Mouse (Mus musculus): ENCODE results near the gene Mrpl33. TPM values are rescaled to one million over a fixed set of nuclear protein-coding genes. Genes with fewer than 3 reads are reported as not detected.

Mrpl33 gene
- polyA plus RNA-seq, 1 experiment from 2014 or later: 165 TPM

GRCm38 (mm10) chr5:31564976-31565375 is 31.8 kb upstream of the Mrpl33 start:
- Histone ChIP-seq H3K27me3 (ENCODE audit: insufficient read depth, low read length) (no peaks in the 10 kb centered on the region), H3K36me3 (replicated peaks; ENCODE audit: insufficient read depth, low read length) (peaks cover 2% of the 10 kb centered on the region), H3K27ac (ENCODE audit: low read depth) (no peak overlapping the region), H3K4me1 (ENCODE audit: insufficient read depth) (no peaks in the 10 kb centered on the region; the same call in 1 of the 2 replicates), H3K9me3 (ENCODE audit: low read length) (no peaks in the 10 kb centered on the region), H3K4me2 (ENCODE audit: low read depth, low read length) (no peak overlapping the region), H3K4me3 (ENCODE audit: low read depth, low read length) (no peak overlapping the region), H3K9ac (replicated peaks) (no peak overlapping the region)
- ATAC-seq: no peak
- DNase-seq: no peak
- 79% methylated on average over 4 of the region's 4 CpGs for WGBS (ENCODE audit: insufficient replicate concordance)
- TF ChIP-seq EP300 (IDR thresholded peaks at IDR 0.05; ENCODE audit: low read depth) (no peak), CTCF (IDR thresholded peaks at IDR 0.05; ENCODE audit: low read depth) (no peak)

GRCm38 (mm10) chr5:31566026-31566425 is 30.7 kb upstream of the Mrpl33 start:
- TF ChIP-seq EP300 (IDR thresholded peaks at IDR 0.05; ENCODE audit: low read depth) (no peak), CTCF (IDR thresholded peaks at IDR 0.05; ENCODE audit: low read depth) (no peak)
- Histone ChIP-seq H3K27me3 (ENCODE audit: insufficient read depth, low read length) (no peaks in the 10 kb centered on the region), H3K27ac (ENCODE audit: low read depth) (no peak overlapping the region), H3K9ac (replicated peaks) (no peak overlapping the region), H3K4me3 (ENCODE audit: low read depth, low read length) (no peak overlapping the region), H3K9me3 (ENCODE audit: low read length) (no peaks in the 10 kb centered on the region), H3K4me1 (ENCODE audit: insufficient read depth) (peaks cover 2% of the 10 kb centered on the region; the same call in 1 of the 2 replicates), H3K4me2 (ENCODE audit: low read depth, low read length) (no peak overlapping the region), H3K36me3 (replicated peaks; ENCODE audit: insufficient read depth, low read length) (peaks cover 2% of the 10 kb centered on the region)
- ATAC-seq (no peak), DNase-seq (no peak)
- WGBS (ENCODE audit: insufficient replicate concordance): 87% methylated on average over 7 of the region's 7 CpGs

DNA sequence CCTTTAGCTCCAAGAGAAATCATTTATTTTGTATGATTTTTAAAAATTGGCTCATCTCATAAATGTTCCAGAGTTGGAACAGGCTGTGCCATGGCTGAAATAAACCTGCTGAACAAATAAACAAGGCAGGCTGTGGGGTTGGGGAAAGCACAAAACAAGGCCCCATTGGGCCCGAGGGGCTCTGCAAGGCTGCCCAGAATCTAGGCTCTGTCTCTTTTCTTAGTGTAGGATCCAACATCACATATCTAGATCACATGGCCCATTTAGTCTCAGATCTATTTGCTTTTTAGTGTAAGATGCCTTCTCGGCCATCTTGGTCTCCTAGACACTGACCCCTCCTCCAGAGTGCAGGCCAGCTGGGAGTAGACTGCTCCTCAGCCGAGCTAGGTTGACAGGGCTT is 30.3 kb upstream of the Mrpl33 start:
- no peak overlapping the region for H3K4me2 ChIP-seq (ENCODE audit: low read depth, low read length)
- TF ChIP-seq CTCF (IDR thresholded peaks at IDR 0.05; ENCODE audit: low read depth) (no peak), EP300 (IDR thresholded peaks at IDR 0.05; ENCODE audit: low read depth) (no peak)
- H3K27ac ChIP-seq (ENCODE audit: low read depth): no peak overlapping the region
- H3K9ac ChIP-seq (replicated peaks): no peak overlapping the region
- no peaks in the 10 kb centered on the region for H3K9me3 ChIP-seq (ENCODE audit: low read length)
- ATAC-seq (no peak), DNase-seq (no peak)
- 63% methylated on average over 3 of the region's 3 CpGs for WGBS (ENCODE audit: insufficient replicate concordance)
- H3K27me3 ChIP-seq (ENCODE audit: insufficient read depth, low read length): no peaks in the 10 kb centered on the region
- H3K4me3 ChIP-seq (ENCODE audit: low read depth, low read length): no peak overlapping the region
- peaks cover 2% of the 10 kb centered on the region for H3K4me1 ChIP-seq (ENCODE audit: insufficient read depth)
- H3K36me3 ChIP-seq (replicated peaks; ENCODE audit: insufficient read depth, low read length): peaks cover 2% of the 10 kb centered on the region

DNA sequence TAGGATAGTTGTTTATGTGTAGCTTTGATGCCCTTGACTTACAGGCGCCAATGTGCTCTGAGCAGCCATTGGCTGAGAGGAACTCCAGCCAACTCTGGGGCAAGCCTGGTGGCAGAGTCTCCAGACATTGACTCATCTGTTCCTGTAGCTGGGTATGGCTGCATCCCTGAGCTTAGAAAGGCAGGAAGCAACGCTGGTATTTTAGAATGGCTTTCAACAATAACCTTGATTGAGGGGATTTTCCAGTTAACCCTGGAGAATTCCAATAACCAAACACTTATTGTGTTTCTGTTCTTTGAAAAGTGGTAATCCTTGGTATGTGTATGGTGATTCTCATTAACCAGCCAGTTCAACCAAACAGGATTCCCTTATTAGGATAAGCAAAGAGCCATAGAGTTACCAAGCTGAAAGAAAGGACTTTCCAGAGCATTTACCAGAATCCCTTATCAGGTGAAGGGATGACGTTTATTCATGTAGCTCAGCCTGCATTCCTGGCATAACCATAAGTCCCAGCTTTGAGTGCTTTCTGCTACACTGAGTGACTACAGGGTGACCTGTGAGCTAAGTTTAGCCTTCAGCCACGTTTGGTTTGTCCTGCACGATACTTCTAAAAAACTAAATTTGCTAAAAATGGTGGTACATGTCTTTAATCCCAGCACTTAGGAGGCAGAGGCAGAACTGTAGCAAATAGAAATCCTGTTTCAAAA is 28.6 kb upstream of the Mrpl33 start:
- DNase-seq (no peak), ATAC-seq (no peak)
- TF ChIP-seq EP300 (IDR thresholded peaks at IDR 0.05; ENCODE audit: low read depth): no peak
- TF ChIP-seq CTCF (IDR thresholded peaks at IDR 0.05; ENCODE audit: low read depth): no peak
- no peak overlapping the region for H3K27ac ChIP-seq (ENCODE audit: low read depth)
- no peaks in the 10 kb centered on the region for H3K27me3 ChIP-seq (ENCODE audit: insufficient read depth, low read length)
- no peak overlapping the region for H3K4me2 ChIP-seq (ENCODE audit: low read depth, low read length)
- no peak overlapping the region for H3K4me3 ChIP-seq (ENCODE audit: low read depth, low read length)
- peaks cover 2% of the 10 kb centered on the region for H3K36me3 ChIP-seq (replicated peaks; ENCODE audit: insufficient read depth, low read length)
- H3K4me1 ChIP-seq (ENCODE audit: insufficient read depth): peaks cover 5% of the 10 kb centered on the region
- no peaks in the 10 kb centered on the region for H3K9me3 ChIP-seq (ENCODE audit: low read length)
- H3K9ac ChIP-seq (replicated peaks): no peak overlapping the region
- WGBS (ENCODE audit: insufficient replicate concordance): 70% methylated on average over 5 of the region's 5 CpGs

DNA sequence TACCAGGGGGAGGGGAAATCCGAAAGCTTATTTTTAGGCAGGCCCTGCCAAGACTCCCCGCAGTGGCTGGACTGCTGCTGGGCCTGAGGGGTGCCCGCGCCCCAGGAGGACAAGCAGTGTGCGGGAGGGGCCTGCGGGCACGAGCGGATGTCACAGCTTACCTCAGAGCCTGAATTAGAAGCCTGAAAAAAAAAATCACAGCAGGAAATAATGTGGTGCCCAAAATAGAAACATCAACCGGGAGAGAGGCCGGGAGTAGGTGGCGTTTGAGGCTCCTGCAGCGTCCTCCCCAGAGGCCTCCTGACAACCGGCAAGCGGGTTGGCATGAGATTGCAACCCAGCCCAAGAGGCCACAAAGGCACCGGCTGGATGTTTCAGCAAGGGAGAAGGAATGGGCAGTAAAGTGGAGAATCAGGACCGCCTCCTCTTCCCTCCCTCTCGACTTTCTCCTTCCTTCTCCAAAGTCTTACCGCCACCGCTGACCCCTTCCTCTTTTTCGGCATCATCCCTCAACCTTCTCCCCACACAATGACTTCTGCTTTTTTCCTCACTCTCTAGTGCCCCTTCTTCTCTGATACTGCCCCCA is 25.6 kb upstream of the Mrpl33 start:
- no peaks in the 10 kb centered on the region for H3K27me3 ChIP-seq (ENCODE audit: insufficient read depth, low read length)
- H3K36me3 ChIP-seq (replicated peaks; ENCODE audit: insufficient read depth, low read length): peaks cover 2% of the 10 kb centered on the region; the same call in 1 of the 2 replicates
- ATAC-seq: no peak
- 16% methylated on average over 20 of the region's 20 CpGs for WGBS (ENCODE audit: insufficient replicate concordance)
- peak; percentile 35 for DNase-seq
- no peak overlapping the region for H3K9ac ChIP-seq (replicated peaks)
- peak overlapping the region; percentile 43 for H3K4me2 ChIP-seq (ENCODE audit: low read depth, low read length)
- no peaks in the 10 kb centered on the region for H3K9me3 ChIP-seq (ENCODE audit: low read length)
- peak overlapping the region; percentile 76 for H3K27ac ChIP-seq (ENCODE audit: low read depth)
- peak overlapping the region; percentile 25; the same call in 1 of the 2 replicates for H3K4me3 ChIP-seq (ENCODE audit: low read depth, low read length)
- H3K4me1 ChIP-seq (ENCODE audit: insufficient read depth): peaks cover 5% of the 10 kb centered on the region
- TF ChIP-seq EP300 (IDR thresholded peaks at IDR 0.05; ENCODE audit: low read depth) (no peak), CTCF (IDR thresholded peaks at IDR 0.05; ENCODE audit: low read depth) (no peak)

GRCm38 (mm10) chr5:31573722-31574121 is 23.0 kb upstream of the Mrpl33 start:
- H3K27me3 ChIP-seq (ENCODE audit: insufficient read depth, low read length): no peaks in the 10 kb centered on the region
- no peak overlapping the region for H3K4me3 ChIP-seq (ENCODE audit: low read depth, low read length)
- no peak overlapping the region for H3K4me2 ChIP-seq (ENCODE audit: low read depth, low read length)
- ATAC-seq: no peak
- H3K9ac ChIP-seq (replicated peaks): no peak overlapping the region
- H3K9me3 ChIP-seq (ENCODE audit: low read length): no peaks in the 10 kb centered on the region
- H3K27ac ChIP-seq (ENCODE audit: low read depth): no peak overlapping the region
- no peak for TF ChIP-seq EP300 (IDR thresholded peaks at IDR 0.05; ENCODE audit: low read depth)
- TF ChIP-seq CTCF (IDR thresholded peaks at IDR 0.05; ENCODE audit: low read depth): no peak
- H3K4me1 ChIP-seq (ENCODE audit: insufficient read depth): peaks cover 5% of the 10 kb centered on the region
- H3K36me3 ChIP-seq (replicated peaks; ENCODE audit: insufficient read depth, low read length): no peaks in the 10 kb centered on the region
- 85% methylated on average over 3 of the region's 3 CpGs for WGBS (ENCODE audit: insufficient replicate concordance)
- no peak for DNase-seq

Measured in liver, postnatal 0 days (tissue).